Mouse (Mus musculus) hindbrain, embryonic 11.5 days (tissue): ENCODE results near the gene Jarid2. TPM values are rescaled to one million over a fixed set of nuclear protein-coding genes. Genes with fewer than 3 reads are reported as not detected.

Experiments
- ATAC-seq: fragments of 200-750 bp; cut with Nextera tagmentation; 2 replicates; pipeline ENCODE4 v1.8.0; 2017; ENCODE audit warnings: mild to moderate bottlenecking, moderate TSS enrichment, moderate library complexity; ENCODE audit not compliant: low FRiP score
- DNase-seq: peaks from one replicate; pipeline ENCODE4 v3.0.0-alpha.2; 2015; ENCODE audit warnings: low spot score
- H3K27ac ChIP-seq: fragments of 300-500 bp; sonication (generic); 2 replicates; pipeline ENCODE4 v1.5.1; 2014; ENCODE audit warnings: mild to moderate bottlenecking, low read depth, low read length
- H3K27me3 ChIP-seq: fragments of 300-500 bp; sonication (generic); 2 replicates; pipeline ENCODE4 v1.6.1; 2014; ENCODE audit warnings: mild to moderate bottlenecking, low read length, moderate library complexity, mixed read lengths; ENCODE audit not compliant: control insufficient read depth, insufficient read depth
- H3K36me3 ChIP-seq: fragments of 300-500 bp; sonication (generic); 2 replicates; pipeline ENCODE4 v1.6.1; 2014; ENCODE audit warnings: mild to moderate bottlenecking, low read length, moderate library complexity, mixed read lengths; ENCODE audit not compliant: control insufficient read depth, insufficient read depth
- H3K4me1 ChIP-seq: fragments of 300-500 bp; sonication (generic); replicated peaks from 2 replicates; pipeline ENCODE4 v1.6.1; 2014; ENCODE audit warnings: low read length, mixed read lengths; ENCODE audit not compliant: control insufficient read depth, insufficient read depth
- H3K4me2 ChIP-seq: fragments of 300-500 bp; sonication (generic); replicated peaks from 2 replicates; pipeline ENCODE4 v1.6.1; 2014; ENCODE audit warnings: mild to moderate bottlenecking, low read depth, low read length
- H3K4me3 ChIP-seq: fragments of 300-500 bp; sonication (generic); 2 replicates; pipeline ENCODE4 v1.5.1; 2014; ENCODE audit warnings: low read depth, low read length
- H3K9ac ChIP-seq: fragments of 300-500 bp; sonication (generic); 2 replicates; pipeline ENCODE4 v1.6.1; 2014; ENCODE audit warnings: low read depth, low read length
- H3K9me3 ChIP-seq: fragments of 300-500 bp; sonication (generic); 2 replicates; pipeline ENCODE4 v1.6.1; 2016; ENCODE audit warnings: low read length; ENCODE audit not compliant: control insufficient read depth
- WGBS: fragments of 180-500 bp; shearing (Covaris S2); extraction: QIAGEN DNeasy Blood & Tissue Kit; methylation state at CpG from one replicate; pipeline ENCODE4 v1.1.7; 2014; 5-methylcytosine and 5-hydroxymethylcytosine counted together
- polyA plus RNA-seq: library from polyadenylated mRNA; unstranded; fragments of >200 nt; fragmentation: Nextera tagmentation; extraction: Ambion mirVana; gene quantifications from 2 replicates; pipeline ENCODE4 v1.2.1, GENCODE M21; 2014

The Jarid2 gene
- polyA plus RNA-seq, 1 experiment from 2014 or later, result 45.9 TPM

DNA sequence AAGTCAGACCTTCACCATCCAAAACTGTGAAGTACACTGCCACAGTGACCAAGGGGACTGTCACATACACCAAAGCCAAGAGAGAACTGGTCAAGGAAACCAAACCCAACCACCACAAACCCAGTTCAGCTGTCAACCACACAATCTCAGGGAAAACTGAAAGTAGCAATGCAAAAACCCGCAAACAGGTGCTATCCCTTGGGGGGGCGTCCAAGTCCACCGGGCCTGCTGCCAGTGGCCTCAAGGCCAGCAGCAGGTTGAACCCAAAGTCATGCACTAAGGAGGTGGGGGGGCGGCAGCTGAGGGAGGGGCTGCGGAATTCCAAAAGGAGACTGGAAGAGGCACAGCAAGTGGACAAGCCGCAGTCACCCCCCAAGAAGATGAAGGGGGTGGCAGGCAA lies 173.0 kb downstream of the Jarid2 start:
- ATAC-seq (no peak), DNase-seq (no peak)
- 0 out of 2 replicates have a peak, but pooled peaks cover 4% of the 10 kb centered on the region for H3K36me3 ChIP-seq
- H3K27me3 ChIP-seq, result no peaks in the 10 kb centered on the region
- WGBS, result 93% methylated on average over 6 of the region's 6 CpGs
- no peak overlapping the region for H3K9ac ChIP-seq
- no peaks in the 10 kb centered on the region for H3K9me3 ChIP-seq
- no peak overlapping the region for H3K4me2 ChIP-seq
- no peaks in the 10 kb centered on the region for H3K4me1 ChIP-seq
- no peak overlapping the region for H3K27ac ChIP-seq
- H3K4me3 ChIP-seq, result no peak overlapping the region

GRCm38 (mm10) chr13:44903416-44903815 lies 174.1 kb downstream of the Jarid2 start:
- Histone ChIP-seq H3K4me1 (no peaks in the 10 kb centered on the region), H3K36me3 (0 out of 2 replicates have a peak, but pooled peaks cover 3% of the 10 kb centered on the region)

GRCm38 (mm10) chr13:44904271-44904670 lies 175.0 kb downstream of the Jarid2 start:
- Histone ChIP-seq H3K36me3 (0 out of 2 replicates have a peak, but pooled peaks cover 3% of the 10 kb centered on the region), H3K9ac (no peak overlapping the region), H3K4me3 (no peak overlapping the region), H3K4me1 (no peaks in the 10 kb centered on the region), H3K27me3 (no peaks in the 10 kb centered on the region), H3K4me2 (no peak overlapping the region), H3K9me3 (no peaks in the 10 kb centered on the region), H3K27ac (no peak overlapping the region)
- WGBS, result 88% methylated on average over 1 of the region's 1 CpGs
- DNase-seq (no peak), ATAC-seq (no peak)

More at GRCm38 (mm10) chr13:44903416-44903815, 174.1 kb downstream of the Jarid2 start:
- Histone ChIP-seq H3K27ac (no peak overlapping the region), H3K9me3 (no peaks in the 10 kb centered on the region), H3K4me3 (no peak overlapping the region), H3K4me2 (no peak overlapping the region), H3K9ac (no peak overlapping the region), H3K27me3 (no peaks in the 10 kb centered on the region)
- ATAC-seq, result no peak
- no peak for DNase-seq

GRCm38 (mm10) chr13:44906141-44906540 lies 176.9 kb downstream of the Jarid2 start:
- no peak overlapping the region for H3K27ac ChIP-seq
- H3K9ac ChIP-seq, result no peak overlapping the region
- H3K27me3 ChIP-seq, result no peaks in the 10 kb centered on the region
- ATAC-seq (no peak), DNase-seq (no peak)
- H3K36me3 ChIP-seq, result 0 out of 2 replicates have a peak, but pooled peaks cover 5% of the 10 kb centered on the region
- 90% methylated on average over 11 of the region's 11 CpGs for WGBS
- H3K4me2 ChIP-seq, result no peak overlapping the region
- no peaks in the 10 kb centered on the region for H3K4me1 ChIP-seq
- H3K9me3 ChIP-seq, result no peaks in the 10 kb centered on the region
- no peak overlapping the region for H3K4me3 ChIP-seq

GRCm38 (mm10) chr13:44907702-44908101 lies 178.4 kb downstream of the Jarid2 start:
- Histone ChIP-seq H3K4me2 (no peak overlapping the region), H3K27ac (no peak overlapping the region), H3K9ac (no peak overlapping the region), H3K27me3 (no peaks in the 10 kb centered on the region), H3K9me3 (no peaks in the 10 kb centered on the region), H3K4me1 (no peaks in the 10 kb centered on the region), H3K36me3 (0 out of 2 replicates have a peak, but pooled peaks cover 7% of the 10 kb centered on the region), H3K4me3 (no peak overlapping the region)
- no peak for ATAC-seq
- 68% methylated on average over 6 of the region's 6 CpGs for WGBS
- no peak for DNase-seq

GRCm38 (mm10) chr13:44908790-44909189 lies 179.5 kb downstream of the Jarid2 start:
- no peak for ATAC-seq
- 0 out of 2 replicates have a peak, but pooled peaks cover 7% of the 10 kb centered on the region for H3K36me3 ChIP-seq
- no peak overlapping the region for H3K4me3 ChIP-seq
- H3K4me1 ChIP-seq, result no peaks in the 10 kb centered on the region
- no peak overlapping the region for H3K9ac ChIP-seq
- no peaks in the 10 kb centered on the region for H3K9me3 ChIP-seq
- H3K4me2 ChIP-seq, result no peak overlapping the region
- WGBS, result 10% methylated on average over 1 of the region's 1 CpGs
- DNase-seq, result no peak
- H3K27me3 ChIP-seq, result no peaks in the 10 kb centered on the region
- no peak overlapping the region for H3K27ac ChIP-seq

- Histone ChIP-seq H3K4me1 (no peaks in the 10 kb centered on the region), H3K36me3 (peaks cover 9% of the 10 kb centered on the region; the same call in 1 of the 2 replicates), H3K9ac (no peak overlapping the region), H3K4me3 (no peak overlapping the region), H3K9me3 (no peaks in the 10 kb centered on the region), H3K27ac (no peak overlapping the region), H3K4me2 (no peak overlapping the region), H3K27me3 (no peaks in the 10 kb centered on the region)
- WGBS, result 94% methylated on average over 2 of the region's 2 CpGs
- ATAC-seq (no peak), DNase-seq (no peak)
These were observed 183.6 kb downstream of the Jarid2 start for GRCm38 (mm10) chr13:44912851-44913250.

- H3K9ac ChIP-seq, result no peak overlapping the region
- peaks cover 9% of the 10 kb centered on the region; the same call in 1 of the 2 replicates for H3K36me3 ChIP-seq
- H3K4me2 ChIP-seq, result no peak overlapping the region
- DNase-seq, result peak; percentile 30
- H3K9me3 ChIP-seq, result no peaks in the 10 kb centered on the region
- no peak overlapping the region for H3K4me3 ChIP-seq
- no peak overlapping the region for H3K27ac ChIP-seq
- ATAC-seq, result no peak
- H3K4me1 ChIP-seq, result no peaks in the 10 kb centered on the region
- no peaks in the 10 kb centered on the region for H3K27me3 ChIP-seq
- 71% methylated on average over 7 of the region's 7 CpGs for WGBS
These were observed 184.3 kb downstream of the Jarid2 start for GRCm38 (mm10) chr13:44913560-44913959.

GRCm38 (mm10) chr13:44915382-44915781 lies 186.1 kb downstream of the Jarid2 start:
- 94% methylated on average over 5 of the region's 5 CpGs for WGBS
- H3K4me1 ChIP-seq, result no peaks in the 10 kb centered on the region
- no peak for DNase-seq
- H3K9me3 ChIP-seq, result no peaks in the 10 kb centered on the region
- H3K9ac ChIP-seq, result no peak overlapping the region
- H3K4me2 ChIP-seq, result no peak overlapping the region
- no peak for ATAC-seq
- no peak overlapping the region for H3K27ac ChIP-seq
- H3K4me3 ChIP-seq, result no peak overlapping the region
- no peaks in the 10 kb centered on the region for H3K27me3 ChIP-seq
- peaks cover 11% of the 10 kb centered on the region; the same call in 1 of the 2 replicates for H3K36me3 ChIP-seq
